ENCODE assay signal across 24 mouse cellular contexts in the genomic region with DNA sequence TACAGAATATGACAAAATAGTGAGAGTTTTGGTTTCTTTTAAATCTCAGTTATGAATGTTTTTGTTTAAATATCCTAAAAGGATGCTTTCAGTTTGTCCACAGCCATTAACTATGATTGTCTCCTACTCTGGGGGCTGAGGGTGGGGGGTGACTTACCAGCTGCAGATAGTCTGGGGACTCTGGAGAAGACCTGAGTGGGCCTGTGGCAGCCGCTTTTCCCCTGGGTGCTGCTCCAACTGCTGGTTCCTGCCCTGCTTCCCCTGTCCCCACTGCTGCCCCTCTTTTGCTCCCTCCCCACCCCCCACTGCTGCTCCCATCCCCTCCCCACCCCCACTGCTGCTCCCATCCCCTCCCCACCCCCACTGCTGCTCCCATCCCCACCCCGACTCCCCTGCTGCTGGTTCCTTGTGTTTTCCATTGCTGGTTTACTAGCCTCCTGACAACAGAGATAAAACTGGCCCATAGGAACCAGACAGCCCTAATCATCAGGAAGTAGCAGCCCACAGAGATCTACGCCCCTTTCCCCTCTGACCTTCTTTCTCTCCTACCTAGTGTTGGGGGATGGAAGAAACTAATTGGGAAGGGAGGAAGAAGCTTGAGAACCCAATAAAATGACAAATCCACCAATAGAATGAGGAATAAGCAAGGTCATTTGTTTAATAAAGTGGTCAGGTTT. TPM values are rescaled to one million over a fixed set of nuclear protein-coding genes. Genes with fewer than 3 reads are reported as not detected.
A peak's percentile ranks its signal among the peaks of the same experiment; 100 is the strongest.
DNase-seq lines count a peak whose midpoint lies in the region; ATAC-seq and TF ChIP-seq lines count a peak whose summit lies in the region.
"Had no signal": no experiment of that assay in that cellular context is flagged by ENCODE, and none has a peak within 500 bp of the region (broad histone marks: within the 10 kb centered on the region; RNA-seq: fewer than 3 reads in every experiment).

No protein-coding gene starts in this region.

- TF ChIP-seq CTCF in ES-Bruce4 (IDR thresholded peaks at IDR 0.05; ENCODE audit: low read depth, low read length) (no peak), G1E (IDR thresholded peaks at IDR 0.05; ENCODE audit: low read depth, low read length) (no peak)
- TF ChIP-seq CTCF in intestine, postnatal 0 days (IDR thresholded peaks at IDR 0.05; ENCODE audit: low read depth): no peak

- H3K4me1 ChIP-seq in heart, embryonic 12.5 days (replicated peaks): peaks cover 10% of the 10 kb centered on the region
- H3K4me1 ChIP-seq in ES-Bruce4 (ENCODE audit: control insufficient read depth, insufficient read depth, low read length) (peaks cover 6% of the 10 kb centered on the region), G1E (ENCODE audit: insufficient read depth, low read depth, low read length) (peaks cover 41% of the 10 kb centered on the region)
- peaks cover 12% of the 10 kb centered on the region for H3K4me1 ChIP-seq in liver, embryonic 13.5 days (replicated peaks)
- no peaks in the 10 kb centered on the region; the same call in 1 of the 2 replicates for H3K4me1 ChIP-seq in intestine, postnatal 0 days (replicated peaks; ENCODE audit: control insufficient read depth, insufficient read depth, low read length)
- H3K4me1 ChIP-seq: hindbrain, embryonic 13.5 days; lung, embryonic 15.5 days; neural tube, embryonic 15.5 days had no signal

- H3K27me3 ChIP-seq in heart, embryonic 12.5 days (replicated peaks): no peaks in the 10 kb centered on the region
- H3K27me3 ChIP-seq in ES-Bruce4 (ENCODE audit: control insufficient read depth, insufficient read depth, low read length, poor library complexity, severe bottlenecking) (no peaks in the 10 kb centered on the region), G1E (ENCODE audit: insufficient read depth, low read length) (no peaks in the 10 kb centered on the region)
- no peaks in the 10 kb centered on the region for H3K27me3 ChIP-seq in liver, embryonic 13.5 days
- no peaks in the 10 kb centered on the region for H3K27me3 ChIP-seq in intestine, postnatal 0 days (replicated peaks; ENCODE audit: control insufficient read depth, insufficient read depth, low read length)
- H3K27me3 ChIP-seq: hindbrain, embryonic 13.5 days; lung, embryonic 15.5 days; neural tube, embryonic 15.5 days had no signal

- 21% methylated on average over 3 of the region's 3 CpGs for WGBS in heart, embryonic 12.5 days
- WGBS in liver, embryonic 13.5 days (ENCODE audit: insufficient replicate concordance): 11% methylated on average over 3 of the region's 3 CpGs
- WGBS in intestine, postnatal 0 days: 42% methylated on average over 3 of the region's 3 CpGs

- H3K9ac ChIP-seq in heart, embryonic 12.5 days: peak overlapping the region; percentile 24; the same call in 1 of the 2 replicates
- H3K9ac ChIP-seq in ES-Bruce4 (ENCODE audit: low read depth, poor library complexity, severe bottlenecking): no peak overlapping the region
- no peak overlapping the region for H3K9ac ChIP-seq in liver, embryonic 13.5 days
- no peak overlapping the region for H3K9ac ChIP-seq in intestine, postnatal 0 days (ENCODE audit: low read depth, low read length)
- H3K9ac ChIP-seq: hindbrain, embryonic 13.5 days; liver, embryonic 14.5 days; lung, embryonic 15.5 days; neural tube, embryonic 15.5 days had no signal

- no peak overlapping the region for H3K4me3 ChIP-seq in heart, embryonic 12.5 days
- H3K4me3 ChIP-seq in ES-Bruce4 (ENCODE audit: low read depth, low read length) (no peak overlapping the region), G1E (ENCODE audit: low read depth, low read length) (peak overlapping the region; percentile 51; the same call in 1 of the 2 replicates)
- no peak overlapping the region for H3K4me3 ChIP-seq in liver, embryonic 13.5 days (replicated peaks)
- no peak overlapping the region for H3K4me3 ChIP-seq in intestine, postnatal 0 days (ENCODE audit: low read depth, low read length)
- H3K4me3 ChIP-seq: forebrain, embryonic 10.5 days; heart, adult 2 months; hindbrain, embryonic 13.5 days; lung, embryonic 15.5 days; neural tube, embryonic 15.5 days had no signal

- ATAC-seq in heart, embryonic 12.5 days (ENCODE audit: insufficient number of reproducible peaks, low FRiP score): peak; percentile 57; the same call in 1 of the 2 replicates
- peak; percentile 73 for ATAC-seq in G1E (ENCODE audit: extremely low read depth, insufficient number of reproducible peaks, low FRiP score, poor library complexity, severe bottlenecking)
- ATAC-seq in liver, embryonic 13.5 days (ENCODE audit: low read depth): peak; percentile 62; the same call in 1 of the 2 replicates
- ATAC-seq in intestine, postnatal 0 days: no peak
- ATAC-seq: forebrain, embryonic 16.5 days; inflammation-experienced regulatory T-cells, adult 6 months had no signal

- TF ChIP-seq POLR2A in ES-Bruce4 (IDR thresholded peaks at IDR 0.05; ENCODE audit: insufficient read depth, low read length): no peak

- TF ChIP-seq EP300 in ES-Bruce4 (IDR thresholded peaks at IDR 0.05; ENCODE audit: insufficient read depth, low read depth, low read length): 0 out of 2 replicates have a peak, but pooled peaks have one; percentile 32

- H3K9me3 ChIP-seq in heart, embryonic 12.5 days (replicated peaks): no peaks in the 10 kb centered on the region
- H3K9me3 ChIP-seq in ES-Bruce4 (replicated peaks; ENCODE audit: control insufficient read depth, insufficient read depth, low read length, poor library complexity, severe bottlenecking) (no peaks in the 10 kb centered on the region), G1E (replicated peaks) (no peaks in the 10 kb centered on the region)
- H3K9me3 ChIP-seq in liver, embryonic 13.5 days (replicated peaks): no peaks in the 10 kb centered on the region
- no peaks in the 10 kb centered on the region for H3K9me3 ChIP-seq in intestine, postnatal 0 days (ENCODE audit: control insufficient read depth)
- H3K9me3 ChIP-seq: forebrain, embryonic 10.5 days; hindbrain, embryonic 13.5 days; lung, embryonic 15.5 days; neural tube, embryonic 15.5 days had no signal

- peak overlapping the region; percentile 47; the same call in 1 of the 2 replicates for H3K27ac ChIP-seq in heart, embryonic 12.5 days (ENCODE audit: poor library complexity, severe bottlenecking)
- peak overlapping the region; percentile 63; the same call in 1 of the 2 replicates for H3K27ac ChIP-seq in ES-Bruce4 (ENCODE audit: insufficient read depth, low read length)
- no peak overlapping the region; the same call in 1 of the 2 replicates for H3K27ac ChIP-seq in liver, embryonic 13.5 days
- H3K27ac ChIP-seq in intestine, postnatal 0 days (ENCODE audit: low read depth, low read length): no peak overlapping the region
- H3K27ac ChIP-seq: forebrain, embryonic 10.5 days; heart, adult 2 months; hindbrain, embryonic 13.5 days; liver, embryonic 14.5 days; lung, embryonic 15.5 days; neural tube, embryonic 15.5 days had no signal

- H3K36me3 ChIP-seq in heart, embryonic 12.5 days: peaks cover 30% of the 10 kb centered on the region
- H3K36me3 ChIP-seq in ES-Bruce4 (ENCODE audit: control insufficient read depth, insufficient read depth, low read length, poor library complexity, severe bottlenecking) (peaks cover 28% of the 10 kb centered on the region), G1E (replicated peaks) (peaks cover 32% of the 10 kb centered on the region)
- peaks cover 29% of the 10 kb centered on the region for H3K36me3 ChIP-seq in liver, embryonic 13.5 days
- H3K36me3 ChIP-seq in intestine, postnatal 0 days (ENCODE audit: control insufficient read depth, insufficient read depth): peaks cover 21% of the 10 kb centered on the region; the same call in 1 of the 2 replicates

- DNase-seq in heart, adult 8-10 months (ENCODE audit: low spot score): no peak
- peak; percentile 53 for DNase-seq in G1E (ENCODE audit: low spot score)
- DNase-seq in liver, embryonic 13.5 days: no peak
- no peak for DNase-seq in frontal cortex, adult 2 months (ENCODE audit: extremely low spot score in 1 of 2, low spot score in 1 of 2)
- DNase-seq: adrenal gland, postnatal 10 days; cerebellum, adult 2 months; cerebellum, postnatal 36 days; gastrocnemius, postnatal 25 days; heart, adult 2 months; kidney, adult 8-10 months; kidney, postnatal 14 days; lung, postnatal 36 days; thymus, adult 2 months had no signal

- peak overlapping the region; percentile 7; the same call in 1 of the 2 replicates for H3K4me2 ChIP-seq in heart, embryonic 12.5 days
- H3K4me2 ChIP-seq in liver, embryonic 13.5 days: no peak overlapping the region
- no peak overlapping the region for H3K4me2 ChIP-seq in intestine, postnatal 0 days (replicated peaks; ENCODE audit: low read depth)
- H3K4me2 ChIP-seq: hindbrain, embryonic 13.5 days; lung, embryonic 15.5 days; midbrain, embryonic 11.5 days; neural tube, embryonic 15.5 days had no signal

RNA-seq across cellular contexts. Expression of a gene that starts 11.2 kb away (rescaled TPM):
- polyA plus RNA-seq in heart, embryonic 12.5 days (2016; fragmentation: Nextera tagmentation; extraction: Ambion mirVana): 14.0 and 16.5 TPM in 2 replicates
- total RNA-seq in heart, adult 8-10 months (2022): 10 to 100 TPM in 1 of 4 experiments, 1 to 10 TPM in 3; 6.6 to 10.6 (median 6.7) TPM
- polyA plus RNA-seq in ES-Bruce4 (2011; ENCODE audit: insufficient read depth, insufficient read length, low read depth, missing spikeins): 30.7 and 30.8 TPM in 2 replicates
- 22.6 and 30.5 TPM in 2 replicates for total RNA-seq in G1E (2014; fragmentation: Nextera tagmentation)
- 5.1 and 8.8 TPM in 2 replicates for total RNA-seq in G1E (2017)
- 2.6 and 2.8 TPM in 2 replicates for polyA plus RNA-seq in G1E (2012)
- 15.1 and 18.9 TPM in 2 replicates for polyA plus RNA-seq in liver, embryonic 13.5 days (2015; fragmentation: Nextera tagmentation; extraction: Ambion mirVana)
- polyA plus RNA-seq in intestine, postnatal 0 days (2015; fragmentation: Nextera tagmentation; extraction: Ambion mirVana): 10.1 and 10.8 TPM in 2 replicates
- 10.9 and 11.0 TPM in 2 replicates for polyA plus RNA-seq in frontal cortex, adult 2 months (2012; rRNA removed)

RNA-seq across cellular contexts. Expression of a gene that starts 15.0 kb away (rescaled TPM):
- polyA plus RNA-seq in heart, embryonic 12.5 days (2016; fragmentation: Nextera tagmentation; extraction: Ambion mirVana): 53.0 and 53.9 TPM in 2 replicates
- total RNA-seq in heart, adult 8-10 months (2022): 10 to 100 TPM; 73.2 to 91.8 (median 82.4) TPM
- 298 and 314 TPM in 2 replicates for polyA plus RNA-seq in ES-Bruce4 (2011; ENCODE audit: insufficient read depth, insufficient read length, low read depth, missing spikeins)
- total RNA-seq in G1E (2014; fragmentation: Nextera tagmentation): 246 and 249 TPM in 2 replicates
- 66.4 and 86.2 TPM in 2 replicates for total RNA-seq in G1E (2017)
- 3.4 and 4.5 TPM in 2 replicates for polyA plus RNA-seq in G1E (2012)
- polyA plus RNA-seq in liver, embryonic 13.5 days (2015; fragmentation: Nextera tagmentation; extraction: Ambion mirVana): 6.5 and 9.4 TPM in 2 replicates
- polyA plus RNA-seq in intestine, postnatal 0 days (2015; fragmentation: Nextera tagmentation; extraction: Ambion mirVana): 19.0 and 23.6 TPM in 2 replicates
- 42.9 and 48.5 TPM in 2 replicates for polyA plus RNA-seq in frontal cortex, adult 2 months (2012; rRNA removed)

RNA-seq across cellular contexts. Expression of a gene that starts 35.4 kb away (rescaled TPM):
- 82.4 and 84.2 TPM in 2 replicates for polyA plus RNA-seq in heart, embryonic 12.5 days (2016; fragmentation: Nextera tagmentation; extraction: Ambion mirVana)
- 100 to 1,000 TPM; 113 to 135 (median 122) TPM for total RNA-seq in heart, adult 8-10 months (2022)
- polyA plus RNA-seq in ES-Bruce4 (2011; ENCODE audit: insufficient read depth, insufficient read length, low read depth, missing spikeins) (545 and 634 TPM in 2 replicates), G1E (2012) (55.9 and 57.1 TPM in 2 replicates)
- total RNA-seq in G1E (2014; fragmentation: Nextera tagmentation) (279 and 280 TPM in 2 replicates), G1E (2017) (327 and 391 TPM in 2 replicates)
- polyA plus RNA-seq in liver, embryonic 13.5 days (2015; fragmentation: Nextera tagmentation; extraction: Ambion mirVana): 67.8 and 84.7 TPM in 2 replicates
- 65.8 and 67.6 TPM in 2 replicates for polyA plus RNA-seq in intestine, postnatal 0 days (2015; fragmentation: Nextera tagmentation; extraction: Ambion mirVana)
- polyA plus RNA-seq in frontal cortex, adult 2 months (2012; rRNA removed): 82.5 and 92.5 TPM in 2 replicates

Comparison
In these comparisons a context has a peak if more than half of its experiments do, and no peak if none do; other contexts are left out.
1. H3K27ac ChIP-seq: peak in heart, embryonic 12.5 days (single experiment) and ES-Bruce4 (single experiment); none in liver, embryonic 13.5 days (single experiment) and intestine, postnatal 0 days (single experiment).